Comparison of ENCODE assay signal across 8 mouse cellular contexts in genomic region chr16:91786425-91786824, GRCm38 (mm10). TPM values are rescaled to one million over a fixed set of nuclear protein-coding genes. Genes with fewer than 3 reads are reported as not detected.
DNase-seq lines count a peak whose midpoint lies in the region; ATAC-seq lines count a peak whose summit lies in the region.

No protein-coding gene starts in this region.

- WGBS in forebrain, embryonic 14.5 days: 41% methylated on average over 10 of the region's 10 CpGs
- WGBS in forebrain, embryonic 12.5 days: 83% methylated on average over 10 of the region's 10 CpGs
- WGBS in midbrain, embryonic 14.5 days: 83% methylated on average over 10 of the region's 10 CpGs
- 94% methylated on average over 10 of the region's 10 CpGs for WGBS in midbrain, embryonic 11.5 days
- 33% methylated on average over 10 of the region's 10 CpGs for WGBS in heart, embryonic 16.5 days

- H3K4me1 ChIP-seq in forebrain, embryonic 14.5 days (ENCODE audit: control insufficient read depth, insufficient read depth, low read length): 0 out of 2 replicates have a peak, but pooled peaks cover 4% of the 10 kb centered on the region
- H3K4me1 ChIP-seq in forebrain, embryonic 12.5 days: 0 out of 2 replicates have a peak, but pooled peaks cover 6% of the 10 kb centered on the region
- H3K4me1 ChIP-seq in midbrain, embryonic 14.5 days (ENCODE audit: control insufficient read depth, insufficient read depth, low read length): no peaks in the 10 kb centered on the region
- H3K4me1 ChIP-seq in midbrain, embryonic 11.5 days (ENCODE audit: control insufficient read depth, insufficient read depth, low read length): no peaks in the 10 kb centered on the region
- H3K4me1 ChIP-seq in heart, embryonic 16.5 days (ENCODE audit: control insufficient read depth, insufficient read depth, low read length): peaks cover 33% of the 10 kb centered on the region

- no peak overlapping the region for H3K4me3 ChIP-seq in forebrain, embryonic 14.5 days (ENCODE audit: low read depth, low read length)
- no peak overlapping the region for H3K4me3 ChIP-seq in forebrain, embryonic 12.5 days (replicated peaks)
- no peak overlapping the region for H3K4me3 ChIP-seq in midbrain, embryonic 14.5 days (replicated peaks; ENCODE audit: low read depth, low read length)
- H3K4me3 ChIP-seq in midbrain, embryonic 11.5 days (ENCODE audit: low read depth, low read length): no peak overlapping the region
- H3K4me3 ChIP-seq in heart, embryonic 16.5 days (ENCODE audit: low read length): no peak overlapping the region

- DNase-seq in forebrain, embryonic 14.5 days (ENCODE audit: low spot score): peak; percentile 77
- peak; percentile 61 for DNase-seq in midbrain, embryonic 14.5 days
- DNase-seq in midbrain, embryonic 11.5 days (ENCODE audit: low spot score, missing footprints): no peak
- DNase-seq in lung, postnatal 25 days (ENCODE audit: low spot score): peak; percentile 25
- no peak for DNase-seq in thymus, adult 18-20 months
- DNase-seq in urinary bladder, adult 2 months (ENCODE audit: low spot score): no peak

- no peak overlapping the region for H3K9ac ChIP-seq in forebrain, embryonic 14.5 days (ENCODE audit: low read length)
- H3K9ac ChIP-seq in forebrain, embryonic 12.5 days: no peak overlapping the region
- H3K9ac ChIP-seq in midbrain, embryonic 14.5 days (replicated peaks; ENCODE audit: low read length): no peak overlapping the region
- H3K9ac ChIP-seq in midbrain, embryonic 11.5 days (ENCODE audit: low read length): no peak overlapping the region
- H3K9ac ChIP-seq in heart, embryonic 16.5 days (ENCODE audit: low read length): peak overlapping the region; percentile 58

- peak; percentile 74 for ATAC-seq in forebrain, embryonic 14.5 days
- no peak for ATAC-seq in forebrain, embryonic 12.5 days (ENCODE audit: low FRiP score)
- ATAC-seq in midbrain, embryonic 14.5 days (ENCODE audit: low FRiP score, low TSS enrichment): no peak
- ATAC-seq in midbrain, embryonic 11.5 days (ENCODE audit: low FRiP score): no peak
- ATAC-seq in heart, embryonic 16.5 days (replicated peaks; ENCODE audit: extremely low read depth, insufficient read depth, low FRiP score): peak; percentile 64; the same call in 1 of the 2 replicates

- peak overlapping the region; percentile 16; the same call in 1 of the 2 replicates for H3K27ac ChIP-seq in forebrain, embryonic 14.5 days (ENCODE audit: low read depth, low read length)
- no peak overlapping the region for H3K27ac ChIP-seq in forebrain, embryonic 12.5 days
- peak overlapping the region; percentile 32 for H3K27ac ChIP-seq in midbrain, embryonic 14.5 days (replicated peaks; ENCODE audit: low read depth, low read length)
- H3K27ac ChIP-seq in midbrain, embryonic 11.5 days (ENCODE audit: low read depth, low read length): no peak overlapping the region
- peak overlapping the region; percentile 88 for H3K27ac ChIP-seq in heart, embryonic 16.5 days (ENCODE audit: low read length)

- H3K4me2 ChIP-seq in forebrain, embryonic 14.5 days (ENCODE audit: low read length): no peak overlapping the region
- no peak overlapping the region for H3K4me2 ChIP-seq in forebrain, embryonic 12.5 days
- H3K4me2 ChIP-seq in midbrain, embryonic 14.5 days (ENCODE audit: low read length): no peak overlapping the region
- H3K4me2 ChIP-seq in midbrain, embryonic 11.5 days: no peak overlapping the region
- no peak overlapping the region for H3K4me2 ChIP-seq in heart, embryonic 16.5 days (ENCODE audit: low read depth, low read length)

- H3K36me3 ChIP-seq in forebrain, embryonic 14.5 days (ENCODE audit: control insufficient read depth, insufficient read depth, low read length): peaks cover 47% of the 10 kb centered on the region
- H3K36me3 ChIP-seq in forebrain, embryonic 12.5 days (replicated peaks): peaks cover 41% of the 10 kb centered on the region
- H3K36me3 ChIP-seq in midbrain, embryonic 14.5 days (ENCODE audit: control insufficient read depth, insufficient read depth, low read length): peaks cover 26% of the 10 kb centered on the region
- H3K36me3 ChIP-seq in midbrain, embryonic 11.5 days (ENCODE audit: control insufficient read depth, insufficient read depth, low read length): peaks cover 2% of the 10 kb centered on the region; the same call in 1 of the 2 replicates
- peaks cover 11% of the 10 kb centered on the region; the same call in 1 of the 2 replicates for H3K36me3 ChIP-seq in heart, embryonic 16.5 days (ENCODE audit: control insufficient read depth, insufficient read depth)

- no peaks in the 10 kb centered on the region for H3K27me3 ChIP-seq in forebrain, embryonic 14.5 days (replicated peaks; ENCODE audit: control insufficient read depth, insufficient read depth, low read length)
- H3K27me3 ChIP-seq in forebrain, embryonic 12.5 days: no peaks in the 10 kb centered on the region
- no peaks in the 10 kb centered on the region for H3K27me3 ChIP-seq in midbrain, embryonic 14.5 days (ENCODE audit: control insufficient read depth, insufficient read depth, low read length)
- H3K27me3 ChIP-seq in midbrain, embryonic 11.5 days (ENCODE audit: control insufficient read depth, insufficient read depth, low read length): no peaks in the 10 kb centered on the region
- no peaks in the 10 kb centered on the region for H3K27me3 ChIP-seq in heart, embryonic 16.5 days (ENCODE audit: control insufficient read depth, insufficient read depth, low read length)

- no peaks in the 10 kb centered on the region for H3K9me3 ChIP-seq in forebrain, embryonic 14.5 days (replicated peaks; ENCODE audit: control insufficient read depth, low read length)
- no peaks in the 10 kb centered on the region for H3K9me3 ChIP-seq in forebrain, embryonic 12.5 days
- no peaks in the 10 kb centered on the region for H3K9me3 ChIP-seq in midbrain, embryonic 14.5 days (ENCODE audit: control insufficient read depth, low read length)
- H3K9me3 ChIP-seq in midbrain, embryonic 11.5 days (ENCODE audit: control insufficient read depth, low read length): no peaks in the 10 kb centered on the region
- no peaks in the 10 kb centered on the region for H3K9me3 ChIP-seq in heart, embryonic 16.5 days (replicated peaks; ENCODE audit: control insufficient read depth, low read length)

RNA-seq across cellular contexts. Expression of gene Itsn1, which starts 57.3 kb away (rescaled TPM):
- 54.2 and 63.7 TPM in 2 replicates for polyA plus RNA-seq in forebrain, embryonic 14.5 days (2014; fragmentation: Nextera tagmentation; extraction: Ambion mirVana)
- polyA plus RNA-seq in forebrain, embryonic 12.5 days (2016; fragmentation: Nextera tagmentation; extraction: Ambion mirVana): 65.4 and 71.4 TPM in 2 replicates
- polyA plus RNA-seq in midbrain, embryonic 14.5 days (2014; fragmentation: Nextera tagmentation; extraction: Ambion mirVana): 57.8 and 67.5 TPM in 2 replicates
- polyA plus RNA-seq in midbrain, embryonic 11.5 days (2014; fragmentation: Nextera tagmentation; extraction: Ambion mirVana): 54.8 and 57.6 TPM in 2 replicates
- polyA plus RNA-seq in heart, embryonic 16.5 days (2015; fragmentation: Nextera tagmentation; extraction: Ambion mirVana): 14.2 and 17.0 TPM in 2 replicates
- 26.0 and 35.3 TPM in 2 replicates for polyA plus RNA-seq in urinary bladder, adult 2 months (2012; rRNA removed)

RNA-seq across cellular contexts. Expression of gene Cryzl1, which starts 57.6 kb away (rescaled TPM):
- polyA plus RNA-seq in forebrain, embryonic 14.5 days (2014; fragmentation: Nextera tagmentation; extraction: Ambion mirVana): 104 and 119 TPM in 2 replicates
- 76.7 and 79.5 TPM in 2 replicates for polyA plus RNA-seq in forebrain, embryonic 12.5 days (2016; fragmentation: Nextera tagmentation; extraction: Ambion mirVana)
- polyA plus RNA-seq in midbrain, embryonic 14.5 days (2014; fragmentation: Nextera tagmentation; extraction: Ambion mirVana): 113 and 135 TPM in 2 replicates
- 77.0 and 82.5 TPM in 2 replicates for polyA plus RNA-seq in midbrain, embryonic 11.5 days (2014; fragmentation: Nextera tagmentation; extraction: Ambion mirVana)
- polyA plus RNA-seq in heart, embryonic 16.5 days (2015; fragmentation: Nextera tagmentation; extraction: Ambion mirVana): 51.8 and 58.3 TPM in 2 replicates
- 53.7 and 66.1 TPM in 2 replicates for polyA plus RNA-seq in urinary bladder, adult 2 months (2012; rRNA removed)

Comparison
In these comparisons a context has a peak if more than half of its experiments do, and no peak if none do; other contexts are left out.
1. ATAC-seq: peak in forebrain, embryonic 14.5 days (single experiment) and heart, embryonic 16.5 days (single experiment); none in forebrain, embryonic 12.5 days (single experiment), midbrain, embryonic 14.5 days (single experiment) and midbrain, embryonic 11.5 days (single experiment).
2. DNase-seq: peak in forebrain, embryonic 14.5 days (single experiment), midbrain, embryonic 14.5 days (single experiment) and lung, postnatal 25 days (single experiment); none in midbrain, embryonic 11.5 days (single experiment), thymus, adult 18-20 months (0 of 2) and urinary bladder, adult 2 months (single experiment).
3. H3K27ac ChIP-seq: peak in forebrain, embryonic 14.5 days (single experiment), midbrain, embryonic 14.5 days (single experiment) and heart, embryonic 16.5 days (single experiment); none in forebrain, embryonic 12.5 days (single experiment) and midbrain, embryonic 11.5 days (single experiment).